Mouse (Mus musculus) thymus, postnatal 25 days (tissue): ENCODE data around the gene Cd27.
A peak's percentile ranks its signal among the peaks of the same experiment; 100 is the strongest.

Source experiments
- DNase-seq: peaks from one replicate; pipeline ENCODE4 v3.0.0; 2022

Cd27 gene

DNA sequence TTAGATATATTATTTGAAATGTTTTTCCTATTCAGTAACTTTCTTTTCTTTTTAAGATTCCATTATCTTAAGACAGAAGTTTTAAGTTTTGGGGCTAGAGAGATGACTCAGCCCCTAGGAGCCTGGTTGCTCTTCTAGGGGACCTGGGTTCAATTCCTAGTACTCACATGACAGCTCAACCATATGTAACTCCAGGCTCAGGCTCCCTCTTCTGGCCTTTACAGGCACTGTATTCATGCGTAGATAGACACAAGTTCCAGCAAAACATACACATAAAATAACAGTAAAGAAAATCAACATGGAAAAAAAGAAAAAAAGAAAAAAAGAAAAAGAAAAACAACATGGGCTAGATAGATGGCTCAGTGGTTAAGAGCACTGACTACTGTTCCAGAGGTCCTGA is 26.4 kb downstream of the Cd27 start:
- DNase-seq = no peak

DNA sequence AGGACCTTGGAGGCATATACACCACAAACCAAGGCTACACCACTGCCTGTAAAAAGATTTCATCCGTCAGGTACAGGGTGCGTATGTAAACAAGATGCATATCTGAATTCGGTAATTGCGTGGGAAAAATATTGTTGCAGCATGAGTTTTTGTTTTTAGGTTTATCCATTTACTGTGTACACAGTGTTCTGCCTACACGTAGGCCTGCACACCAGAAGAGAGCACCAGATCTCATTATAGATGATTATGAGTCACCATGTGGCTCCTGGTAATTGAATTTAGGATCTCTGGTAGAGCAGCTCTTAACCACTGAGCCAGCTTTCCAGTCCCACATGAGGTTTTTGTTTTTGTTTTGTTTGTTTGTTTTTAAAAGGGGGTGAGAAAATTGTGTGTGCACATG is 39.6 kb downstream of the Cd27 start:
- no peak for DNase-seq

DNA sequence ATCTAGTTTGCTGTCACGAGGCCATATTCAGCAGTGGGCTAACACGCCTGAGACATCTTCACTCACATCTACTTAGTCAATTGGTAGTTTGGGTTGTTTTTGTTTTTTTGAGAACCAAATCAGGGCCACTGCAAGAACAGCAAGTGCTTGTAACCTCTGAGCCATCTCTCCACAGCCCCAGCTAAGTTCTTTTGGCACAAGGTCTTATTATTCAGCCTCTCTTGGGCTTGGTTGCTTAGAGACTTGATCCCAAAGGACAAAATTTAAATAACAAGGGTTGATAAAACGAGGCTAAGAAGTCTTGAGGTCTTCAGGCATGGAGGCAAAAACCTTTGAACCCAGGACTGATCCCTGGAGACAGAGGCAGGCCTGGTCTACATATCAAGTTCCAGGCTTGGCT is 40.5 kb downstream of the Cd27 start:
- DNase-seq = no peak

DNA sequence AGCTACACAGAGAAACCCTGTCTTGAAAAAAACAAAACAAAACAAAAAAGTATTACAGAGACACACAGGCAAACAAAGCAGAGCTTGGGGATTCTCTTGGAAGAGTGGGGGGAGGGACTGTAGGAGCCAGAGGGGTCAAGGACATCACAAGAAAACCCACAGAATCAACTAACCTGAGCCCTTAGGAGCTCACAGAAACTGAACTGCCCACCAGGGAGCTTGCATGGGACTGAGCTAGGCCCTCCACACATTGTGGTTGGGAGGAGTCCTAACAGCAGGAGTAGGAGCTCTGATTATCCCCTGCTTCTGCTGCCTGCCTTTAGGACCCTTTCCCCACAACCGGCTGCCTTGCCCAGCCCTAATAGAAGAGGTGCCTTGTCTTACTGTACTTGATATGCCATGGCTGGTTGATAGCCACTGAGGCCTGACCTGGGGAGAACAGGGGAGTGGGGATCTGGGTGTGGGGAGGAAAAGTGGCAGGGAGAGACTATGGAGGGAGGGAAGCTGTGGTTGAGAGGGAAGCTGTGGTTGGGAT is 41.2 kb downstream of the Cd27 start:
- DNase-seq = no peak

DNA sequence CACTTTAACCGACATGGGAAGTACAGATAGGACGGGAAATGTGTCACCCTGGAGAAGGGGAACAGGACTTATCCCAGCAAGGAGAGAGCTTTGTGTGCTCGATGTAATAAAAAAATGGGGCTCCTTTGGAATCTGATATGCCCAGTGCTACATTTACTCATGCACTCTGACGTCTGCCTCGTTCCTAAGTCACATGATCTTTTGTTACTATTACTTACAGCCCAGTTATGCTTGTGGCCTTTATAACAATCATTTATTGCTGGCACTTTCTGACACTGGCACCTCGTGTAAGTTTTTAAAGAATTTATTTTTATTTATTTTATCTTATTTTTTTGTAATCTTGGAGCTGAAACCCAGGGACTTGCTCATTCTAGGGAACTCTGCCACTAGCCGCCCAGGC is 43.4 kb downstream of the Cd27 start:
- no peak for DNase-seq

DNA sequence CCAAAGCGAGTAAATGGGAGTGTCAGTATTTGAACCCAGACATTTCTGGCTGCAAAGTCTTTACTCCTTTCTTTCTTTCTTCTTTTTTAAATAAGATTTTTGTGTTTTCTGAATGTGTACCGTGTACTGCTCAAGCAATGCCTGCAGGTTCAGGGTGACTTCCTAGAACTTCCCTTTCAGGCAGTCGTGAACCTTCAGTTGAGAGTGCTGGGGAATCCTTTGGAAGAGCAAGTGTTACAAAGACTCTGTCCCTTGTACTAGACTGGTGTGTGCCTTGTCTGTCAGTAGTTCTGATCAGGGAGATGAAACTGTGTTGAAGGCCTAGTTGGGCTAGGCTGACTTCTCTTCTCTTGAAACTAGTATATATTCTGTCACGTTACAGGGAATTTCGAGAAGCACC is 44.0 kb downstream of the Cd27 start:
- DNase-seq = no peak

DNA sequence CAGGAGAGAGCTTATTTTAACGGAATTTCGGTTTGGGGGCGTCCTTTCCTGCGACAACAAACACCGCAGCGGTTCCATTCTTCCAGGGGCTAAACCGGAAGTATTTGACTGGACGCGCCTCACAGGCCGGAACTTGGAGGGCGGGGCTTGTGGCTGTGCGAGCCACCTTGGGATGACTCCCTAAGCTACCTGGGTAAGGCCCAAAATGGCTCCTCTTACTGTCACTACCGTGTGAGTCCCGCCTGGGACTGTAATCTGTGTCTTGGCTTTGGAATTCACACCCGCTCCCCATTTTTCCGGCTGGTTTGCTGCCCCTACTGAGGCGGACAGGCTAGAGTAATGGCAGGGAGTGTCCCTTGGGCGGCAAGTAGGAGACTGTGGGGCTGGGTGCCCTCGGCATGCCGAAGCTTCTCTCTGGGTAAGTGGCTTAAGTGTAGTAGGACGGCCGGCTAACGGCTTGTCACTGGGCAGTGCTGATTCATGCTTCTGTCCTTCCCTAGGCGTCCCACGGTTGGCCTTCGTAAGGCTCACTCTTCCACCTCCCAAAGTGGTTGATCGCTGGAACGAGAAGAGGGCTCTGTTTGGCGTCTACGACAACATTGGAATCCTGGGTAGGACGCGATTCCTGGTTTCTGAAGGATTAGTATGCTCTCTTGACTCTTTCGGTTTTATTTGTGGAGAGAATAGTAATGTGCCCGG is 44.6 kb downstream of the Cd27 start:
- DNase-seq = peak; percentile 88

DNA sequence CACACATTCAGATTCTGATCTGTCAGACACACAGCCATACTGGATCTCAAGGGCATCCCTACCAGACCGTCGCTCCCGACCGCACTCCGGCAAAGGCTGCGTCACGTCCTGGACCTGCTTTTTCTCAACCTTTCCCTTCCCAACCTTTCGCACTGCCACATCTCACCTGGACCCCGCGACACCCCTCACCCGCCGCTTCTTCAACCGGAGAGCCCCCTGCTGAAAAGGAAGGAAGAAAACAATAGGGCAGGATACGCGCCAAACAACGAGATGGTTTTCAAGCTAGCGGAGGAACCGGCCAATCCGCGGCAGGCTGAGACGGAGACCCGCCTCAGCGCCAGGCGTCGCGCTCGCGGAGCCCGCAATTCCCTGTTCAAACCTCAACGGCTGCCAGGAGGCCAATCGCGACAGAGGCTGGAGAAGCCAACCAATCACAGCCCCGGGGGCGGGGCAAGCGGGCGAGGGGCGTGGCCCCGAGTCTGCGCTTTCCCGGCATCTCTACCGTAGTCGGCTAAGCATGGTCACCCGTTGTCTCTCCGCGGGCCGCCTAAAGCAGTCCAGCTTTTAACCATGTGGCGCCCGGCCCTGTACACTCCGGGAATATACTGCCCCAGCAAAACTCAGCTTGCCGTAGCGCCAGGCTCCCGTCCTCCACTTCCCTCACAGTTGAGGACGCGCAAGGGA is 45.3 kb downstream of the Cd27 start, which contains the start of the genes Ncapd2 and Mrpl51:
TSS of gene Ncapd2 (minus strand) at position 370 of the 684 bp plus-strand sequence.
TSS of gene Mrpl51 (plus strand) at position 470 of the 684 bp plus-strand sequence.
- DNase-seq = peak; percentile 98

DNA sequence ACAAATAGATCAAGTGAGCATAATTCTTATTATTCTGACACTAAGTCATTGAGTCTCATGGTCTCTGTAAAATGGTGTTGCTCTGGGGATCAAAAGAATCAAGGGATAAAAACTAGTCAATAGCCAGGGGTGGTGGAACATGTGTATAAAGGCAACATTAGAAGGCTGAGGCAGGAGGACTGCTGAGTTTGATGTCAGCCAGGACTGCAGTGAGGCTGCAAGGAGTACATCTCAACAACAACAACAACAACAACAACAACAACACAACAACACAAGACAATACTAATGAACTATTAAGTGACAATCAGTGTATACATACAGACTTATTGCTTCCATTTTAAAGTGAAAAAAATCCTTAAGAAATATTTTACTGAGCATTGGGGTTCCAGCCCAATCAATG is 46.0 kb downstream of the Cd27 start:
- DNase-seq = no peak

DNA sequence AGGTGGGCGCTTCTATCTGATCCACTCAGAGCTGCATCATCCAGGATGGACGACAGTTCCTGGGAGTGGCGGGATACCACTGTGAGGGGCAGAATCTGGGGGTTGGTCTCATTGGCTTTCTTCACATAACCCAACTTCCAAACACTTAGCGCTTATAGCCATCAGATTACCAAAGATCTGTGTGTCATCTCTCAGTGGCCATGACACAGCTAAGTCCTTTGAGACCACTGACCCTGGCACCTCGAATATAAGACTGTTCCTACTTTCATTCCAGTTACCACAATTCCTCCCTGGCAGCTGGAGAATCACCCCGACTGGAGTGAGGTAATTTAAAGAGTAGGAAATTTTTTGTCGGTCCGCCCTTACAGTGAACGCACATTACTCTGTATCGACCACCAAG is 50.6 kb downstream of the Cd27 start:
- DNase-seq = no peak
